Mouse (Mus musculus) spleen, postnatal 4 days (tissue): ENCODE results near the gene Apeh.

Experiments used
- DNase-seq, 2 experiments: peaks; one replicate each; pipeline ENCODE4 v3.0.0; 2022; ENCODE audit warnings: low spot score in 2 of 2

Gene Apeh

GRCm38 (mm10) chr9:108052411-108052810, 42.0 kb downstream of the Apeh start:
- DNase-seq, result peak in 1 of 2 experiments; percentile 62

DNA sequence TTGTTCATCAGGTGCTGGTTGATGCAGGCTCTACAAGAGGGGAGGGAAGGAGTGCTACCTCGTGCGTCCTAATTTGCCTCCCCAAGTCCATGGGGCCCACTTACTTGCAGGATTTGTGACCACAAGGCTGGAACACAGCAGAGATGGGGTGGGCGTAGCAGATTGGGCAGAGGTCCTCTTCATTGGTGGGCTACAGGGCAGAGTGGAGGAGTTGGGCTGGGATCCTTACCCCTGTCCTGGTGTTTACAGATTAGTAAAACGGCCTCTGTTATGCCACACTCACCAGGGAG, 42.5 kb downstream of the Apeh start:
- no peak for DNase-seq

DNA sequence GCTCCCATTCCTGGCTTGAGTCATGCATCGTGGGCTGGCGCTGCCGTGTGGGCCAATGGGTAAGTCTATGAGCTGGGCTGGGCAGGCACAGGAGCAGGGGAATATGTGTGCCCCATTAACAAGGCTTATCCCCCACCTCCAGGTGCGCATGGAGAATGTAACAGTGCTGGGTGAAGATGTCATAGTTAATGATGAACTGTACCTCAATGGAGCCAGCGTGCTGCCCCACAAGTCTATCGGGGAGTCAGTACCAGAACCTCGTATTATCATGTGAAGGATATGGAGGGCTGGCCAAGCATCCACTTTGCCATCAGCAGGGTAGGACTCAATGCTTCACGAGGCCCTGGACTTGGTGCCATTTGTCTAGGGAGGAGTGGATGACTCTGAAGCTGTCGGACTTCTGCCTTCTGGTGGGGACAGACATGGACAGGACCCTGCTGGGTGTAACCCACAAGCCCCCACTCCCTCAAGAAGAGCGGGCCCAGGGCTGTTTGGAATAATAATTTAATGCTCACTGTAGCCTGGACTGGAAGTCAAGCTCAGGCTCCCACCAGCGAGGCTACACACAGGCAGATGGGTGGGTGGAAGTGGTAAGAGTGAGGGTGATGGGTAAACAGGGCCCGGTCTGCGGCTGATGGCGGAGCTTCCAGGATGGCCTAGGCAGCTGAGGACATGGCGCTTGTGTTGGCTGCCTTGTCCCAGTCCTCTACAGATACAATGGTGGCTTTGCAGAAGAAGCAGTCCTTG, 43.0 kb downstream of the Apeh start:
- DNase-seq, result peak in 1 of 2 experiments; percentile 66

- peak in 1 of 2 experiments; percentile 64 for DNase-seq
Measured at GRCm38 (mm10) chr9:108049561-108050251, 44.7 kb downstream of the Apeh start.

DNA sequence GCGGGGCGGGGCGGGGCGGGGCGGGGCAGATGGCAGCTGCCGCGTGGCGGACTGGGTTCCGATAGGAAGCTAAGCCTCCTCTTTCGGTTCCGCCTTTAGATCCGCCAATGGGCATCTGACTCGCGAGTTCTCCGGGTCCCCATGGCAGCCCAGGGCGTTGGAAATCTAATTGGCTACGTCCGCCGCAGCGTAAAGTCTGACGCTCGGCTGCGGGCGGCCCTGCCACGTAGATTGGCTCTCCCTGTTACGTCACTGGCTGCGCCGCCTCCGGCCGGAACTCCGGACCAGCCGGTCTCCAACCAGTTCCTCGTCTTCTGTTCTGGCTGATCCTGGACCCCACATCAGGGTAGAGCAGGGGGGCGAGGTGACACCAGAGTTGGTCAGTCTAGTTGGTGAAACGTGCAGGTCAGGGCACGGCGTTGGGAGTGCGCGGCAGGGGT, 45.4 kb downstream of the Apeh start, which contains the start of gene Gmppb:
Gene Gmppb (plus strand): TSS at position 227 of the 440 bp plus-strand sequence.
- DNase-seq, result peak; percentile 96 to 97

GRCm38 (mm10) chr9:108048566-108048955, 45.8 kb downstream of the Apeh start:
- DNase-seq, result no peak

DNA sequence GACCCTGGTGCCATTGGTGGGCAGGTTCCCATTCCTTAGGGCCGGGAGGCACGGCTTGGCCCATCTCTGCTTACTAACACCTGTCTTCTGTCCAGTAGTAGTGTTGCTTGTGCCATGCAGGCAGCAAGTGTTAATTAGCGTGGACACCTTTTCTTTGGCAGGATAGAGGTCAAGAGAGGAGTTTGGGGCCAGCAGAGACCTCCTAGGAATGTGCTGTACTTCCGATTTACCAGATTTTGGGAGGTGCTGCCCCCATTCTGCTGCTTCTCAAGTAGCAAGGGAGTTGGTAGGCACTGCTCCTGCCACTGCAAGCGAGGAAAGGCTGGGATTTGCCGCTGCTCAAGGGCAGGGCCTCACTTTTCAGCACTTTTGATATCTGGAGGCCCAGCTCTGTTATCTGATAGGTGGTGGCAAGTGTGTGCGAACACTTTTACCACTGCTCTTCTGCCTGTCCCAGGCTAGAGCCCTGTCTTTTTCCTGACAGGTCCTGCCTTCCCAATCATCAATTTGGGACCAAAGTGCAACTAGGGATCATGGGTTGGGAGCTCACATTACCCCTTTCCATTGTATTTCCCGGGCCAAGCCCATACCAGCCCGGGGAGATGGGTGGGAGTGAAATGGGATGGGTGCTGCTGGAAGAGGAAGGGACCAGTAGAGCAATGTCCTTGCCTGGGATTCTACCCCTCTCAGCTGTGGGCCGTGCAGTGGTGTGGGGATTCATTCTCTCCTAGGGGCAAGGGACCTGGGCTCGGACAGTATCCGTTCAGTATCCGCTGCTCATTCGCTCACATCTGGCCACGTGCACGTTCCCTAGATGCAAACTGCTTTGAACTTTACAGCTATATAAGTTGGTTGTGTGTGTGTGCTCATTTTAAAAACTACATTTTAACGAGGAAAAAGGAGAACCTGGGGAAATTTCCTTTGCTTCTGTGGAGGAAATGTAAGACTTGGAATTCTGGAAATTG, 46.5 kb downstream of the Apeh start:
- peak in 1 of 2 experiments; percentile 64 for DNase-seq

DNA sequence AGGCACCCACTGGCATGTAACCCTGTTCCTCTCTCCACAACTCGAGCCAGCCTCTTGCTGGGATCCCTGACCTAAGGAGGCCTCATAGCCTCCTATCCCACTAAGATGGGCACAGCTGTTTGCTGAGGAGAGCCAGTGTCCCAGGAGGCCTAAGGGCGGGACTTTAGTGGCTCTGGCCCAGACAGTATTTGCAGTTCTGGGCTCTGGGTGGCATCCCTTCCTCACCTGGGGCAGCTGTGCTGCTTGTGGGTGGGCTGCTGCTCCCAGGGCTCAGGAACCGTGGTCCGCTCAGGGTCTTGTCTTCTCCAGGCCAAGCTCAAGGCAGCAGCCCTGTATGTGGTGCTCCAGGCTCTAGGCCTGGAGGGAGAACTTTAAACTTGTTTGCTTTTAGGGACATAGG, 47.8 kb downstream of the Apeh start:
- peak in 1 of 2 experiments; percentile 65 for DNase-seq

DNA sequence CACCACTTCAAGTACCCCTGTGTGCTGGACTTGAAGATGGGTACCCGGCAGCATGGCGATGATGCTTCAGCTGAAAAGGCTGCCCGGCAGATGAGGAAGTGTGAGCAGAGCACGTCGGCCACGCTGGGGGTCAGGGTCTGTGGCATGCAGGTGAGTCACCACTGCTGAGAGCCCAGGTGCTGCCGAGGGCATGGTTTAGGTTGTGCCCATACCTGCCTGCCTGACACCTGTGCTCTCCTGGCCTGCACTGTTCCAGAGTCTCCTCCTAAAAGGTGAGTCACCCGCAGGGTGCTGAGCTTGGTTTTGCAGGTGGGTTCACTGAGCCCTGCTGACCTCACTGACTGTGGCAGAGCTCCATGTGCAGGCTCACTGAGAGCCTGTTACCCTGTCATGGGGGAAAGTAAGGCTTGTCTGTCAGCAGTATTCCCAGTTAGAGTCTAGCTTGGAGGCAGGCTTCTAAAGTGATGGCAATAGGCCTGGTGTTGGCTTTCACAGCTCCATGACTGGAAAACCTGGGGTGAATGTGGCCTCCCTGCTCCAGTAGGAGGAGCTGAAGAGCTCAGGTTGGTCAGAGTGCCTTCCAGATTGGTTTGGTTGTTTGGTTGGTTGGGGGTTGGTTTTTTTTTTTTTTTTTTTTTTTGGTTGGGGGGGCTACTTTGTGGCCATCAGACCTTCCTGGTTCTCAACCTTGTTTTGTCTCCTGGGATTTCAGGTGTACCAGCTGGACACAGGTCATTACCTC, 49.5 kb downstream of the Apeh start:
- DNase-seq, result no peak
